Mouse (Mus musculus) forelimb bud, embryonic 11.5 days (tissue): ENCODE measurements around the gene Synm.

Experiments
- DNase-seq: peaks from one replicate; pipeline ENCODE4 v3.0.0-alpha.2; 2012; ENCODE audit warnings: low read depth, low spot score

Gene Synm

DNA sequence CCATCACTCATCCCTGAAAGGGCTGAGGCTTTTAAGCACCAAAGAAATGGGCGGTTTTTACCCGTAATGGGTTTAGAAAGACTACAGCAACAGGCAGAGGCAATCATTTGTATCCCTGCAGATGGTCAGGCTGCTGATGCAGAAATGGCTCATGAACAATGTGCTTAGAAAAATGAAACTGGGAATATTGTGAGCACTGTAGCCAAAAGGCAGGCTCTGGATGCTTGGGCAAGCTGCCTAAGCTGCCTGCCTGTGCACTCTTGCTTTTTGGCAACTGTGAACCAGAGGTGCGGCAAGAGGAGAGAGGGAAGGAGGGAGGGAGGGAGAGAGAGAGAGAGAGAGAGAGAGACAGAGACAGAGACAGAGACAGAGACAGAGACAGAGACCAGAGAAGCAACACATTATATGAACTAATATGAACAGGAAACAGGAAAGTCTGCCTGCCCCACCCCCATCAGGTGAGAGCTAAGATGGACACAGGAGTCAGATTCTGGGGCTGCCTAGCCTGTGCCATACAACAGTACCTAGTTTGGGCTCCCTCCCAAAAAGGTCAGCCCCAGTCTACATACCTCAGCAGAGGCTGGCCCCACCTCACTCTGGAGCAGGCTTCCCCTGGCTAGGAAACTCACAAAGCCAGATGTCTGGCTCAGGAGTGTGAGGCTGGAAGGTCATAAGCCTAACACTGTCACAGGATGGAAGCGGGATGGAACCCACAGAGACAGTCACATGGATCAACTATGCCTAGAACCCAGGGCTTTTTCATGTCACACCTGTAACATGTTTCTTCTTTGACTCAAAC, 9.9 kb downstream of the Synm start:
- DNase-seq: no peak

DNA sequence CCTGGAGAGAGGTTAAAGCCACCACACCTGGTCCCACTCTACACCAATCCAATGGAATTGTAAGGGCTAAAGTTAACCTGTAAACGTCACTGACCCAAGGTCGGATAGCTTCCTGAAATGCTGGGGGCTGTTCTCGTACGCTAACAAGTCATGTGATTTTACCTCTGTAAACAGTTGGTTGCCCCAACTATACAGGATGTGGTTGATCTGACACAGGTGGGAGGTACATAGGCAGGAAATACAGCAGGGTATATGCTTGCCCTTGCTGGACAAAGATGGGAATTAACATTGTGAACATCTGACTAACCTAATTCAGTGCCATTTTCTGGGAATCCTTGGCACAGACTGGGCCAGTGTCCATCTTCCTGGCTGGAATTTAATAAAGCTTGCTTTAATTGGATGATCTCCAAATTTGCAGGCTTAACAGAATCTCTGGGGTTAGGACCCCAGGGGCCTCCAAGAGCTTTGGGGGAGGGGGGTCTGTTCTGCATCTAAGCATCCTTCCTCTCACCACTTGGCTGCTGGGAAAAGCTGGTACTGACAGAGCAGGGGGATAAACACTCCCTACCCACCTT, 11.7 kb downstream of the Synm start:
- DNase-seq: no peak

DNA sequence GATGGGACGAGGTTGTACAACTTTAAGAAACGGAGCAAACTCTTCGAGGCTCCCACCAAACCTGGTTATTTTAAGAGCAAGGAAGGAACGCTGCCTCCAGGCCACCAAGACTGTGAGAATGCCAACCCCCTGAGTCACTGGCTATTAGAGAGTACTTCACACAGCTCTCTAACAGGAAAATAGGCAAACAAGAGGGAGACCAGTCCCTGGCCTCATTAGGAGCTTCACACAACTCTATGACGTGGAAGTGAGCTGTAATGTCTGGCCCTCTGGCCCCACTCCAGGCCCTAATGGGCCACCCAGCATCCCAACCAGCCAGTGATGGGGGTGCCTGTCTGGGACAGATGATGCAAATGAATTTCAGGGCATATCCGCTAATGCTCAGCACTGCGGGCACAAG, 17.8 kb downstream of the Synm start:
- DNase-seq: peak; percentile 8

DNA sequence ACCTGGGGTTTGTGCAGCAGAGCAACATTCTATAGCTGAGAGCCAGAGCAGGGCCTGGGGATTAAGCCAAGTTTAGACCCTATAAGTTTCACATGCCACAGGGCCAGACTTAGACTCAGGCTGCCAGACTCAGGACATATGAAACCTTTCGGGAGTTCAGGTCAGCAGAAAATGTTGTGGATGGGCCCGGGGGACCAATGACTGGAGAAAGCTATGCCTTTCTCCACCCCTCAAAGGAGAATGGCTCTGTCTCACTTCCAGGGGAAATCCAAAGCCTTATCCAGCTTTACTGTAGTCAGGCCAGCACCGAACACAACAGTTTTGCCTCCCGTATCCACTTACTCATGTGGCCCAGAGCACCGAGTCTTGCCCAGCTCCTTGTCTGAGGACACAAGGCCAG, 18.7 kb downstream of the Synm start:
- DNase-seq: peak; percentile 28

DNA sequence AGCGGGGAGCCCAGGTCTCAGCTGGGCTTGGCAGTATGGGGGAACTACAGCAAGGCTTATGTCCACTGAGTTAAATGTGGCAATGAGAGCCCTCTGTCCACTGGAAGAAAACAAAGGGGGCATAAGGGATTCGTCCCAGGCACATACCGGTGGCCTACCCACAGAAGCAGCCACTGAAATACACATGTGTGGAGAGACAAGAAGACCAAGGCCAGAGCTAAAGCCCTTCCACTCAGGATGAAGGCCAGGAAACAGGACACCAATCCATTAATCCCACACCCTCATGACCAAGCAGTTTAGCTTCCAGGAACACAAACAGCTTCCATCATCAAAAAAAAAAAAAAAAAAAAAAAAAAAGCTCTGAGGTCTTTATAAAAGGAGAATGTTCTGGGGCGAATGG, 19.2 kb downstream of the Synm start:
- DNase-seq: peak; percentile 1

DNA sequence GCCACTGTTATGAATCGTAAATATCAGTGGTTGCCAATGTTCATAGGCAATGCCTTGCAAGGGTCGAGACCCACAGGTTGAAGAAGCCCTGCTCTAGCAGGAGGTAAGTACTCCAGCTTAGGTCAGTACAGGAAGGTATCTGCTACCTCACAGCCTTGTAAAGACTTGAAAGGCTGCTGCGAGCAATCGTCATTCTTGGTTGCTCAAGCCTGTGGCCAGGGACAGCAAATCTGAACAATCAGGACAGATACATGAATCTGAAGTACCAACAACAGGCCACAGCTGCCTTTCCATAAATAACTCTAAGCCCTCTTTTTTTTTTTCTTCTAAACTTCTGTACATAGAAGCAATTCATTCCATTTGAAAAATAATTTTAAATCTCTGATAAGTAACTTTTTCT, 27.3 kb downstream of the Synm start:
- no peak for DNase-seq

DNA sequence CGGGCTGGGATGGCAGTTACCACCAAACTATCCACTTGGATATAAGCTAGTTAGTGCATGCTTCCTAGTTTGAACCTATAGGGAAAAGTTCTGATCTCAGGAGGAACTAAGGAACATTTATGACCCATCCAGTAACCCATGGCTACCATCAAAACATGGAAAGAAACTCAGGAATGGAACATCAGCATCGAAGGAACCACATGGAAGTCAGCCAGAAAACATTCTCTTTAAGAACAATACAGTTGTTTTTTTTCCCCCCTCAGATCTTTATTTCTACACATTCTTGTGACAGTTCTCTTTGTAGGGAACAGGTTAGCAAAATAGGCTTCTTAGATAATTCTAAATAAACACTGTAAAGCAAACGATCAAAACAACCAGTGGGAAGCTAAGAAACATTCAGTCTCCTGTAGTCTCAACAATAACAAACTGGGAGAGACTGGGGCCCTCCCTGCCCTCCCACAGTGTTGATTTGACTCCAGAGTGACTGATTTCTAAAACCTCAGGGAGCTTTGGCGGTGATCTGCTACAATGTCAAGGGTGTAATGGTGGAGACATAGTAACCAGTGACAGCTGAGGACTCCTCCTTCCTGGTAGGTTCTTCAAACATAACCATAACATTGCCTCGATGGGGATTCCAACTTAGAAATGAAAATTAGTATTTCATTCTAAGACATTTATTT, 29.0 kb downstream of the Synm start:
- no peak for DNase-seq

DNA sequence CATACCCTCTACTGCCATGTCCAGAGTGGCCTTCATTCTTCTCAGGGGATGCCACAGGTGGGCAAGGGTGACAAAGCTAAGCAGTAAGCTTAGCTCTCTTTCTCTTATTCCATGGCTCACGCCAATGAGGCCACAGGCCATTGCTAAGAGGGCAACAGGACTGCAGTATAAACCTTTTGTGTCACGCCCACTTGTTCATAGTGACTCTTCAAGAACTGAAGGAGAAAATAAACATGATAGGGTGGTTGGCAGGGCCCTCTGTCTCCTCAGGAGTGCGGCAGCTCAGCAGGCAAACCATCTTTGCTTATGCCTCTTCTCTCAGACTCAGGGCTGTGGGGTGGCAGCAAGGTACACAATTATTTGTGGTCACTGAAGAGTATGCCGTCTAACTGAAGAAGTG, 30.7 kb downstream of the Synm start:
- no peak for DNase-seq

DNA sequence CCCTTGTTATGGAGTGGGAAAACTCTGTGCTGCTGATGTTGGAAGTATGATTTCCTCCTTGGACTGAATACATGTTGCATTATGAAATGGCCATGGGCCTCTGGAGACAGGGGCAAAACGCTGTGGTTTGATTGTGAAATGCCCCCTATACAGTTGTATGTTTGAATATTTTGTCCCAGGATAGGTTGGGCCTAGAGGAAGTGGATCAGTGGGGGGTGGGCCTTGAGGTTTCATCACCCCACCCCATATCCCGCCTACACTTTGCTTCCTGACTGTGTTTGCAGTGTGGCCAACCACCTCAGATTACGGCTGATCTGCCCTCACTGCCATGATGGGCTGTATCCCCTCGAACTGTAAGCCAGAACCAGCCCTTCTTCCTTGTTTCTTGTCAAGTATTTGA, 31.3 kb downstream of the Synm start:
- DNase-seq: no peak

DNA sequence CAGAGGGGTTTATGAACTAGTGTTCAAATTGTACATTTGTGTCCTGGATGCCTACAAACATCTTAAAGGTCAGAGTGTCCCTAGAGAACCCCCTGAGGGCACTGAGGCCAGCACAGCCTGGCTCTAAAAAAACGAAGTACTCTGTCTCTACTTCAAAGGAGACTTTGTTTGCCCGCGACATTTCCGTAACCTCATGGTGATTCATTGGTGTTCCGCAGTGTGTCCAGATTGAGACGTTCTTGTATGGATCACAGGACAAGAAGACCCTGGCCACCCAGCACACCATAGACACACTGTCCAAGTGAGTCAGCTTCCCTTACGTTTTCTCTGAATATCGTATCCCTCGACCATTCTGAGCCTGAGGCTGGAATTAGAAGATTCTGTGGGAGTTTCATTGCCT, 34.5 kb downstream of the Synm start:
- DNase-seq: no peak

DNA sequence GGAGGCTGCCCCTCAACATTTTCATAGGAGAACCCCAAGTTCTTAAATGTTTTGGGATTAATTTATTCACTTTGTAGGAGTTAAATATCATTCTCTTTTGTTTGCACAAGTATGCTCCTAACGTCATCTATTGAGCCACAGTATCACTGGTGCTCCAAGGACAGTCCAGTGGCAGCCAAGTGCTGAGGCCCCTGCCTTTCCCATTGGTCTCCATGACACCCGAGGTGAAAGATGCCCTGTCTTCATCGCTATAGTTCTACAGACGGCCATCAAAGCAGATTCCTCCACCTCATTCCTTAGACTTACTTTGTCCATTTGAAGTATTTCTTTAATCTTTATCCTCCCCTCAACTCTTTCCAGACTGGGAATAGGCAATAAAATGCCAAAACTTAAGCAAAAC, 35.0 kb downstream of the Synm start:
- no peak for DNase-seq

DNA sequence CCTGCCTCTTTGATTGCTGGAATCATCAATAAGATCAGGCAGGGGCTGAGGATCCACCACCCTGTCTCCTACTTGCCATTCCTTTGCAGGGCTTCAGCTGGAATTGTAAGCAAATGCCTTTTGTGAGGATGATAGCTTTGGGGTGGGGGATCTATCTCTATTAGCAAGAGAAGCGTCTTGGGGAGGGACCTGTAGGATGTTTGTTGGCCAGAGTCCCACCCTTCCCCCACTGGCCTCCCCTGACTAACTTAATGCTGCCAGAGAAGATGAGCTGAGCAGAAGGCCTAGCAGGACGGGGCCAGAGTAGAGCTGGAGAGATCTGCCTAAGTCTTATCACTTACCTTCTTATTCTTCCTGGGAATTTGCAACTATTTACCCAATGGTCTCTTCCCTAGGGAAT, 37.4 kb downstream of the Synm start:
- no peak for DNase-seq

DNA sequence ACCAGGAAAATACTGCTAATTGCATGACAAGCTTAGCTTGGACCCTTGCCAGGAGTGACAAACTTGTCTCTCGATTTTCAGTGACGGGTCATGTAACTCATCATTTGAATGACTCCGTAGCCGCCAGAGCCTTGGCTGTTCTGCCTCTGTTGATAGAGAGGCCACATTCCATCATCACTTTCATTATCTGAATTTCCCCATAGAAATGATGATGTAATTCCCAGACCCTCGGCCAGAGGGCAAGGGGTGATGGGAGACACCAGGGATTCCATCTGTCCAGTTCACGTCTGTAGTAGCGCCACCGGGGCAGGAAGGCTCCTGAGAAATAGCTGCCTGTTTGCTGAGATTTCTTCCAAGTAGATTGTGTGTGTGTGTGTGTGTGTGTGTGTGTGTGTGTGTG, 40.7 kb downstream of the Synm start:
- DNase-seq: no peak

DNA sequence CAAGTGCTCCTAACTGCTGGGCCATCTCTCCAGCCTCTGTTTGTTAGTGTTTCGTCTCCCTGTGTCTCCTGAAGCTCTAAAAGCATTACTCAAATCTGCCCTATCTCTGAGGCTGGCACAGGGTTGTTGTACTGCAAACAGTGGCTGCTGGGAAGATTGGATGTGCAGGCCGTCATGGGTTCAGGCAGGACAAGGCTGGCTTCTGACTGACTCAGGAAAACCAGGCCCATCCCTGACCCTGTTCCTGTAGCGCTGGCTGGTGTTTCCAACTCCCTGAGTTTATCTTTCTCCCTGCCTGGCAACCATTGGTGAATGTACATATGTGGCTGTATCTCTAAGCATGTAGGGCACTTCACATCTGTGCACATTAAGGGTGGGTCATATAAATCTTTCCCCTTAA, 42.0 kb downstream of the Synm start:
- DNase-seq: no peak

DNA sequence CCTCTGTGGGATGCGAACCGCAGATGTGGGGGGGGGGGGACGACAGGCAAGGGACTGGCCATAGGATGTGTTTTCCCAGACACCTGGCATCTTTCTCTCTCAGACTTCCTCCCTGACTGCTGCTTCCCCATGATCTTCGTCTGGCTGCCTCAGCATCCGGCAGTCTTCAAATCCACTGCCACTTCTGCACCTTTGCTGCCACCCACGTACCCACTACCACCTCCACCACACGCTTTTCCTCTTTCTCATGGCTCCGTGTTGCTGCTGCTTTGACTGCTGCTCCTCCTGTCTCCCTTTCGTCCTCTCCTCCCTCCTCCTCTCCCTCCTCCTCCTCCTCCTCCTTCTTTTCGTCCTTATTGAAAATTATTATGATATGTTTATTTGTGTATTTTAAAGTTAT, 42.6 kb downstream of the Synm start:
- DNase-seq: no peak

DNA sequence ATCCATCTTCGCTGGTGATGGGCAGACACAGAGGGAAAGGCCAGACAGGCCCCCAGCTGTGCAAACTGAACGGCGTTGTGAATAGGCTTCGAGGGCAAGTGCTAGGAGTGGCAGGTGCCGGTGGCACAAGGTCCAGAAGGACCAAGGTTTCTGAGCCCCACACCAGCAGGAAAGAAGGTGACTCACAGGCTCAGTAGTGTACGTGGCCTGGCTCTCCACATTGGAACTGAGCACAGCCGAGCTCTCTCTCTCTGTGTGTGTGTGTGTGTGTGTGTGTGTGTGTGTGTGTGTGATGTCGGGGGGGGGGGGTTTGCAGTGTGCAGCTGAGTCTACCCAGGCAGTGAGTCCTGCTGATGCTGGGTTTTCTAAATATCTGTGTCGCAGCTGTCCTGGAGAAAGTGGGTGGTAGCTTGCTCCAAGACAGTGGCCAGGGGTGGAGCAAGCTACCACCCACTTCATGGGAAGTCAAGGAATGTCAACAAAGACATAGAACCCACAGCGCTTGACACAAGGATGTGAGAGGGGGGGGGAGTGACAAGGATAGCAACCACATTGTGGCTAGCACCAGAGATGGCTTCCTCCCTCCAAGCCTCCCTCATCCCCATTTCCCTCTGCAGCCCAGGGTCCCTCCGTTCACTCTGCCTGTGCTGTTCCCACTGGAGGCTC, 43.2 kb downstream of the Synm start:
- no peak for DNase-seq

DNA sequence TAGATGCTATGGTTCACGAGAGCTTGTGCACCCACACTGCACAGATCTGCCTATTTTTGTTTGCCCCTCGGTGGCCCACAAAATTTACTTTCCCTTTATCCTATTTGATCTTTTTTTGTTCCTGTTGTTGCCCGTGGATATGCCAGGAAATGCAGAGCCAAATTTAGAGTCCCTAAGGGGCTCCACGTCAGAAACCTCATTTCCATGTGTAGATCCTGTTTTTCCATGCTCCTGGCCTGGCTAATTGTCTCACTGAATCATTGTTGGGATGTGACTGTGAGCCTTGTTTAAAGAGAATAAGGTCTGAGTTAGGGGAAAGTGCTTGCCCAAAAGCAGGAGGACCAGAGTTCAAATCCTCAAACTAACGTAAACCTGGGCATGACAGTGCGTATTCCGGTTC, 44.4 kb downstream of the Synm start:
- no peak for DNase-seq

DNA sequence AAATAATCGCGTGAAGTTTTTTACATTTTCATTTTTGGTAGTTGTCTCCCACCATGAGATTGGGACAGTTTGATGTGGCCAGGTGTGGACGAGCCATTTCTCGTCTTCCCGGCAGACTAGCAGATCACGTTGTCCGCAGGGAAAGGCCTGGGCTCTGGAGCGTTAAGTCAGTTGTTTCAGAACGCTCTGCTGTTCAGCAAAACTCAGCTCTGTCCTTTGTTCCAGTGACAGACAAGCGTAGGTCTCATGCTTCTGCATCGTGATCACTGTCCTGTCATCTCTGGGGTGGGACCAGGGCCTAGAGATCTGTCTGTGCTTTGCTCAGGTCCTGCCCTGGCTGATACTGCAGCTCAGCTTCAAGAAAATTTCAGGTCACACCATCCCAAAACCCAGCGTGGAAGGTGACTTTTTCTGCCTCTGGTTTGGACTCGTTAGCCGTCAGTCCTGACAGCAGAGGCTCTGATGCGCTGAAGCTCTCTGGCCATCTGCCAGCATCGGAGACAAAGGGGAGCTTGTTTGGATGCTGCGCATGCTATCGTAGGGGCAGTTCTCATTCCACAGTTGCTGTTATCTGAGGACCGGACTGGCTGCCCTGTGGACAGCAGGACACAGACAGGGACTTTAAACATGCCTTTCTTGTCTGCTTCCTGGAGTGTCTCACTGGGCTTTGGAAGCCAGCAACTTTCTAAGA, 45.6 kb downstream of the Synm start:
- DNase-seq: no peak

DNA sequence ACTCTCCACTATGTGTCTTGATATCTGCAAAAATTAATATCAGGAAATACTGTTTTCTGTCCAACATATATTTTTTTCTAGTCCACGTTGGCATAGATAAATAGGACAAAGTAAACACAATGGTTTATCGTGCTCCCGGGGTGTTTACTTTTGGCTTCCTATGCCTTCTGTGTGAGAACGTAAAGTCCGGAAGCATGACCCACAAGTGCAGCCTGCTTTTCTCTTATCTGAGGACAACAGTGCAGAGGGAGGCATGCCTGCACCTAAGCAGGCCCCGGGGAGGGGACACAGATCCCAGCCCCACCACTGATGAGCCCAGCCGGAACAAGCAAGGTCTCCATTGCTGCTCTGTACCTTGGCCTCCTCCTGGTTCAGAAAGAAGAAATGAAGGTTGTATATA, 49.3 kb downstream of the Synm start:
- no peak for DNase-seq

DNA sequence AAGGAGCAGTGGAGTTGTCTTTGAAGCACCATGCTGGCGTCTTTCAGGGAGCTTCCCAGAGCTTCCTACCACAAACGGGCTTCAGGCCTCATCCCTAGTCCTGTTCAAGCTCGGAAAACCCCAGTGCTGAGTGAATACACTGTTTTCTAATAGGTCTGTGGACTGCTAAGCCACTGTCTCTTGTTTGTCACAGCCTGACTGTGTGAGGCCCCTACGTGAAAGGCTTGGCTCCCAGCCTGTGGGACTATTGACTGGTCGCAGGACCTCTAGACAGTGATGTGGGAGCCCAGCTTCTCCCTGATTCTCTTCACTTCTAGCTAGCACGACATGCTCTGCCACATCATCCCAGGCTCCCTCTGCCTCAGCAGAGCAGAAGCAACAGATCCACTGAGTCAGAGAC, 51.4 kb downstream of the Synm start:
- no peak for DNase-seq

DNA sequence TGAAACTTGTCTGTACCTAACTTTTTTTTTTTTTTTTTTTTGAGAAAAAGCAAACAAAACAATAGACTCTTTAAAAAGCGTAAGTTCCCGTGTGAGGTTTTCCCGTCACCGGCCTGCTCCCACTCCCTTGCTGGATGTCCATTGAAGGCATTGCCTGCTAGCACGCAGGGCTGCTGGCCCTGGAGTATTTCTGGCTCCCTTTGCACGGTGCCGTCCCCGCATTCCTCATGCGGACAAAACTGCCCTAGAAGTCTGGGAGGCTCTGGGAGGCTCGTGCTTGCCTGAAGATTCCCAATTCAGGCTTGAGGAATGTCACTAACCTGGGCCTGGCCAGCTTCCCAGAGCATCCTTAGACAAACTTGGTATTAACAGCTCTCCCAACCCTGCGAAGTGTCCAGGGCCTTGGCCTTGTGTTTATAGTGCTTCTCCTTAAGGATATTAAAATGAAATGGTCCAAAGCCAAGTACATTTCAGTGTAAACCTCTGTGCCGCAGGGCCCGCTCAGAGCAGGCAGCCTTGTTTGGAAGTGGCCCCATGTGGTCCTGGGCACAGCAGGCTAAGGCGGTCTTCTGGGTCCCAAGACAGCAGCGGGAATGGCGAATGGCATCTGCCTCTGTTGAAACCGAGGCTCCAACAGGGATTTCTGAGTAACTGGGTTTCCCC, 58.2 kb downstream of the Synm start:
- DNase-seq: no peak
